Mouse (Mus musculus) ES-E14 (cell line): ENCODE measurements around the gene Fancg. TPM values are rescaled to one million over a fixed set of nuclear protein-coding genes. Genes with fewer than 3 reads are reported as not detected.
A peak's percentile ranks its signal among the peaks of the same experiment; 100 is the strongest.

Source experiments
- DNase-seq: peaks from one replicate; pipeline ENCODE4 v3.0.0-alpha.2; 2013; ENCODE audit warnings: low read depth, low spot score
- H3K27ac ChIP-seq: 2 replicates; pipeline ENCODE4 v1.5.1; 2012; ENCODE audit warnings: low read depth, mild to moderate bottlenecking, low read length, moderate library complexity, mixed read lengths; ENCODE audit not compliant: poor library complexity, insufficient read depth, severe bottlenecking
- H3K36me3 ChIP-seq: 2 replicates; pipeline ENCODE4 v1.6.1; 2012; ENCODE audit warnings: mild to moderate bottlenecking, low read length, moderate library complexity, mixed read lengths; ENCODE audit not compliant: control insufficient read depth, poor library complexity, insufficient read depth, severe bottlenecking
- H3K4me1 ChIP-seq, 2 experiments: fragments of 150-350 bp in 1 of 2; sonication (generic) in 1 of 2; 2 replicates each; pipeline ENCODE4 v1.6.1; 2012; ENCODE audit warnings: low read length in 2 of 2, mild to moderate bottlenecking in 1 of 2, mixed read lengths in 1 of 2; ENCODE audit not compliant: control insufficient read depth in 2 of 2, insufficient read depth in 2 of 2, poor library complexity in 1 of 2
- H3K4me3 ChIP-seq, 2 experiments: fragments of 150-350 bp in 1 of 2; sonication (generic) in 1 of 2; 2 replicates each; pipeline ENCODE4 v1.5.1; 2012; ENCODE audit warnings: low read length in 2 of 2, low read depth in 1 of 2, mild to moderate bottlenecking in 1 of 2, mixed read lengths in 1 of 2; ENCODE audit not compliant: insufficient read depth in 1 of 2, poor library complexity in 1 of 2, severe bottlenecking in 1 of 2
- H3K9ac ChIP-seq: 2 replicates; pipeline ENCODE4 v1.6.1; 2012; ENCODE audit warnings: low read depth, mild to moderate bottlenecking, low read length, mixed read lengths; ENCODE audit not compliant: poor library complexity, insufficient read depth, severe bottlenecking
- H3K9me3 ChIP-seq: fragments of 150-350 bp; sonication (generic); 2 replicates; pipeline ENCODE4 v1.6.1; 2012; ENCODE audit warnings: low read depth, mild to moderate bottlenecking, low read length; ENCODE audit not compliant: control insufficient read depth, insufficient read depth
- CHD2 ChIP-seq: IDR thresholded peaks from 2 replicates; pipeline ENCODE4 v1.6.1; 2014; ENCODE audit warnings: mild to moderate bottlenecking, low read depth, low read length, inconsistent platforms
- HCFC1 ChIP-seq: IDR thresholded peaks from 2 replicates; pipeline ENCODE4 v1.6.1; 2012; ENCODE audit warnings: low read length, inconsistent platforms, borderline replicate concordance; ENCODE audit not compliant: insufficient read depth
- MAFK ChIP-seq: IDR thresholded peaks from 2 replicates; pipeline ENCODE4 v1.6.1; 2014; ENCODE audit warnings: mild to moderate bottlenecking, low read depth, low read length, inconsistent platforms; ENCODE audit not compliant: insufficient read depth
- ZC3H11A ChIP-seq: IDR thresholded peaks from 2 replicates; pipeline ENCODE4 v1.6.1; 2012; ENCODE audit warnings: low read depth, mild to moderate bottlenecking, inconsistent platforms, low read length, borderline replicate concordance
- ZNF384 ChIP-seq: IDR thresholded peaks from 2 replicates; pipeline ENCODE4 v1.6.1; 2012; ENCODE audit warnings: low read depth, low read length, inconsistent platforms
- in situ Hi-C, 2 experiments: fragments of 600-800 bp; cut with MboI; formaldehyde crosslinking; loops; one replicate each; pipeline ENCODE4 v1.15.1; 2025; ENCODE audit warnings: low sequenced_read_pairs in 2 of 2, inconsistent platforms in 1 of 2; ENCODE audit not compliant: unreplicated experiment in 2 of 2
- total RNA-seq: library from RNA; depleted of rRNA; stranded (reverse); fragments of 300-350 nt; gene quantifications from 2 replicates; pipeline ENCODE4 v1.2.3, GENCODE M21; 2012

The Fancg gene
- total RNA-seq, 1 experiment, result 13.0 TPM

DNA sequence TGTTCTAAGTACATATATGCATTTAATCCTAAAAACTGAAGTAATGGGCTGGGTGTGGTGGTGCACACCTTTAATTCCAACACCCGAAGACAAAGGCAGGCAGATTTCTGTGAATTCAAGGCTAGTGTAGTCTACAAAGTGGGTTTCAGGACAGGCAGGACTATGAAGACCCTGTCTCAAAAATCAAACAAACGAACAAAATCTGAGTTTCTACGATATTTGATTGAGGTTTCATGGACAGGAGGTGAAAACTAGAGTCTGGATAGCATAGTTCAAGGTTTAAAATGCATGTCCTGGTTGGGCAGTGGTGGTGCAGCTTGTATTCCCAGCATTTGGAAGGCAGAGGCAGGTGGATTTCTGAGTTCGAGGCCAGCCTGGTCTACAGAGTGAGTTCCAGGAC, 41.0 kb downstream of the Fancg start, which contains the start of gene 1700022I11Rik:
1700022I11Rik (plus strand) TSS at position 301 of the 400 bp plus-strand sequence.
- Histone ChIP-seq H3K9ac (no peak within 1 kb of the TSS), H3K4me3 (no peak within 1 kb of the TSS), H3K9me3 (no peaks in the 10 kb centered on the region), H3K4me1 (peaks cover 0 to 5% of the 10 kb centered on the region in 2 experiments; a peak in 2 of 4 replicates), H3K27ac (no peak within 1 kb of the TSS), H3K36me3 (no peaks in the 10 kb centered on the region)
- no peak for TF ChIP-seq ZNF384
- TF ChIP-seq HCFC1, result no peak
- no peak for DNase-seq
- in situ Hi-C loops, result no loop called here

DNA sequence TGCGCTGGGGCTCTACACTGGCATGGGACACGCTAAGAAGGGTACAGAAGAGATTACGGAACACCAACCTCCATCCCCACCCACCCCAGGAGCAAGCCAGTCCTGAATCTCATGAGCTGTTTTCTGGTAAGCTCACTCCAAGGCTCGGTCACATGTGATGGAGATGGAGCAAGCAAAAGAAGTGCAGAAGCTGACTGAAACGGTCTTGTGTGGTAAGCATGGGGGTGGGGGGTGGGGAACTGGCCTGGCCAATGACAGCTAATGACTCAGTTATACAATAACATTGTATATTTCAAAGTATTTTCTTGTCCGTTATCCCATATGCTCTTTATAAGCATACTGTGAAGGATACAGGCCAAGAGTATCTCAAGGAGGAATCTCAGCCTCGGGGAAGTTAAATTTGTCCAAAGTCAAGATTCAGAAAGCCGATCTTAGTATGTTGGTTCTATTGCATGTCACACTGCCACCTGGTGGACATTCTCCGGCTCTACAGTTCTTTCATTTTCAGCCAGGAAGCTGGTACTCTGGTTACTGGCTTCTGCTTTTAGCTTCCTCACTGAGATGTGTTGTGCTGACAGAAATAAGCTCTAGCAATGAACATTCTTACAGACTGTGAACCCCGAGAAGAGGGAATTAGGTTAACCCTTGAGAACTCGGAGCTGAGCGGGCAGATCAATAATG, 45.1 kb downstream of the Fancg start:
- DNase-seq, result peak; percentile 62
- Histone ChIP-seq H3K9ac (no peak overlapping the region), H3K9me3 (no peaks in the 10 kb centered on the region), H3K36me3 (no peaks in the 10 kb centered on the region), H3K4me1 (peaks cover 0 to 5% of the 10 kb centered on the region in 2 experiments; a peak in 2 of 4 replicates), H3K27ac (no peak overlapping the region), H3K4me3 (no peak overlapping the region)
- TF ChIP-seq CHD2 (no peak), ZC3H11A (peak; percentile 47; the same call in 1 of the 2 replicates)
- in situ Hi-C loops, result no loop called here

DNA sequence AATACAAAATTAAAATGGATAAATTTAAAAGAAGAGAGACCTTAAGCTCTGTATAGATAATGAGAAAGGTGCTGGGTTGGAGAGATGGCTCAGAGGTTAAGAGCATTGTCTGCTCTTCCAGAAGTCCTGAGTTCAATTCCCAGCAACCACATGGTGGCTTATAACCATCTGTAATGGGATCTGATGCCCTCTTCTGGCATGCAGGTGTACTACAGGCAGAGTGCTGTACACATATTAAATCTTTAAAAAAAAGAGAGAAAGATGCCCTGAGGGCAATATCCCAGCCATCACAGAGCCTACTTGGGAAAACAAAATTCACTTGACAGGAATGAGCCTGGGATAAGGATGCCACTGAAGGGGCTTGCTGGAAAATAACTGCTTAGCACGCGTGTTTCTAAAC, 46.8 kb downstream of the Fancg start:
- H3K9me3 ChIP-seq, result no peaks in the 10 kb centered on the region
- no peak for TF ChIP-seq MAFK
- TF ChIP-seq ZNF384, result peak; percentile 39; the same call in 1 of the 2 replicates
- TF ChIP-seq CHD2, result no peak
- TF ChIP-seq ZC3H11A, result no peak
- H3K4me3 ChIP-seq, result no peak overlapping the region
- no peak overlapping the region for H3K27ac ChIP-seq
- in situ Hi-C loops, result loop anchor here (5.0 kb wide), 1 partner anchor 86 kb away; no protein-coding TSS in a partner anchor
- H3K9ac ChIP-seq, result no peak overlapping the region
- H3K36me3 ChIP-seq, result no peaks in the 10 kb centered on the region
- no peak for DNase-seq
- peaks cover 0 to 5% of the 10 kb centered on the region in 2 experiments; a peak in 2 of 4 replicates for H3K4me1 ChIP-seq

GRCm38 (mm10) chr4:42961592-42961991, 48.7 kb downstream of the Fancg start:
- DNase-seq, result peak; percentile 70
- Histone ChIP-seq H3K4me1 (peaks cover 0 to 5% of the 10 kb centered on the region in 2 experiments; a peak in 2 of 4 replicates), H3K9ac (no peak overlapping the region), H3K36me3 (peaks cover 13% of the 10 kb centered on the region; the same call in 1 of the 2 replicates), H3K4me3 (no peak overlapping the region), H3K27ac (no peak overlapping the region), H3K9me3 (no peaks in the 10 kb centered on the region)
- in situ Hi-C loops, result loop anchor here (5.0 kb wide), 1 partner anchor 84 kb away; no protein-coding TSS in a partner anchor
- TF ChIP-seq ZC3H11A, result peak; percentile 28; the same call in 1 of the 2 replicates
- no peak for TF ChIP-seq HCFC1
- TF ChIP-seq MAFK, result no peak

- in situ Hi-C loops, result no loop called here
- TF ChIP-seq ZC3H11A, result no peak
- no peak for TF ChIP-seq ZNF384
- TF ChIP-seq CHD2, result no peak
- TF ChIP-seq MAFK, result no peak
- TF ChIP-seq HCFC1, result no peak
- Histone ChIP-seq H3K4me3 (no peak overlapping the region), H3K9ac (no peak overlapping the region), H3K9me3 (no peaks in the 10 kb centered on the region), H3K4me1 (peaks cover 2 to 4% of the 10 kb centered on the region in 2 experiments; a peak in 2 of 4 replicates), H3K27ac (no peak overlapping the region), H3K36me3 (peaks cover 14% of the 10 kb centered on the region; the same call in 1 of the 2 replicates)
- DNase-seq, result no peak
Measured at GRCm38 (mm10) chr4:42959382-42959781, 50.9 kb downstream of the Fancg start.
